8 mouse cellular contexts compared by ENCODE assay signal in the genomic region with DNA sequence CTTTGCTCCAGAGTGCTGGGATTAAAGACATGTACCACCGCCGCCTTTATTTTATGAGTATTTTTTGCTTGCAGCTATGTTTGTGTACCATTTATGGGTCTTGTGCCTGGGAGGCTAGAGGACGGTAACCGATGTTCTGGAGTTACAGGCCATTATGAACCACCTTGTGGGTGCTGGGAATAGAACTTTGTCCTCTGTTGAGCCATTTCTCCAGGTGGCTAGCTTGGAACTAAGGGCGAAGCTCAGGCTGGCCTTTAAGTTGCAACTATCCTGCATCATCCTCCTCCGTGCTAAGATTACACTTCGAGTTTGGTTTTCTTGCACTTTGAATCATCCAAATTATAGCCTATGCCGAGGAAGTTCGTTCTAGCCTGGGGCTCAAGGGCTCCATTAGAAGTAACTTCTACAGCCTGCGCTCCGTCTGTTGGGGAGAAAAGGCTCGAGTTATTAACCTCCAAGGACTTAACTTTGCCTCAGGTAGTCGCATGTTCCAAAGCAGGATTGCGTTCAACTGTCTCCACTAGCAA. TPM values are rescaled to one million over a fixed set of nuclear protein-coding genes. Genes with fewer than 3 reads are reported as not detected.
A peak's percentile ranks its signal among the peaks of the same experiment; 100 is the strongest.
DNase-seq lines count a peak whose midpoint lies in the region; ATAC-seq and TF ChIP-seq lines count a peak whose summit lies in the region.

No protein-coding gene starts in this region.

- no peak for TF ChIP-seq CTCF in layer of hippocampus, adult 2 months (conservative IDR thresholded peaks at IDR 0.05)

- H3K36me3 ChIP-seq in embryonic facial prominence, embryonic 11.5 days (replicated peaks; ENCODE audit: control insufficient read depth, insufficient read depth, low read depth, low read length): no peaks in the 10 kb centered on the region
- peaks cover 15% of the 10 kb centered on the region for H3K36me3 ChIP-seq in intestine, embryonic 14.5 days (ENCODE audit: control insufficient read depth, insufficient read depth, low read length)
- peaks cover 7% of the 10 kb centered on the region for H3K36me3 ChIP-seq in myocyte (ENCODE audit: control insufficient read depth, insufficient read depth)

- TF ChIP-seq POLR2A in myocyte (IDR thresholded peaks at IDR 0.05; ENCODE audit: insufficient read length, low read depth): no peak

- DNase-seq in layer of hippocampus, adult 2 months (ENCODE audit: low spot score in 2 of 2): no peak
- no peak for DNase-seq in layer of hippocampus, adult 11-12 months (ENCODE audit: low spot score)
- DNase-seq in embryonic facial prominence, embryonic 11.5 days (ENCODE audit: low spot score): no peak
- no peak for DNase-seq in intestine, embryonic 14.5 days (ENCODE audit: low spot score)
- DNase-seq in cerebellum, adult 9-11 months: no peak
- no peak for DNase-seq in B cell, adult 2 months

- ATAC-seq in embryonic facial prominence, embryonic 11.5 days (replicated peaks; ENCODE audit: insufficient number of reproducible peaks, low FRiP score, low TSS enrichment, low read depth): peak; percentile 11; the same call in 1 of the 2 replicates
- ATAC-seq in intestine, embryonic 14.5 days (replicated peaks; ENCODE audit: low FRiP score, low TSS enrichment, low read depth): no peak; the same call in 1 of the 2 replicates
- no peak for ATAC-seq in monocyte, adult 5-6 weeks (replicated peaks; ENCODE audit: insufficient number of reproducible peaks, low FRiP score, low TSS enrichment, poor library complexity, severe bottlenecking)

- no peaks in the 10 kb centered on the region for H3K9me3 ChIP-seq in embryonic facial prominence, embryonic 11.5 days (replicated peaks; ENCODE audit: control insufficient read depth, low read length)
- H3K9me3 ChIP-seq in intestine, embryonic 14.5 days (ENCODE audit: control insufficient read depth, low read length): no peaks in the 10 kb centered on the region

- H3K9ac ChIP-seq in embryonic facial prominence, embryonic 11.5 days (replicated peaks; ENCODE audit: low read length): peak overlapping the region; percentile 44
- peak overlapping the region; percentile 53 for H3K9ac ChIP-seq in intestine, embryonic 14.5 days (ENCODE audit: low read length)

- peak overlapping the region; percentile 54 for H3K4me2 ChIP-seq in embryonic facial prominence, embryonic 11.5 days (ENCODE audit: low read depth, low read length)
- H3K4me2 ChIP-seq in intestine, embryonic 14.5 days (ENCODE audit: low read length): peak overlapping the region; percentile 72
- H3K4me2 ChIP-seq in myocyte (ENCODE audit: low read depth): peak overlapping the region; percentile 94

- H3K27me3 ChIP-seq in embryonic facial prominence, embryonic 11.5 days (ENCODE audit: control insufficient read depth, insufficient read depth, low read length): no peaks in the 10 kb centered on the region
- no peaks in the 10 kb centered on the region for H3K27me3 ChIP-seq in intestine, embryonic 14.5 days (replicated peaks; ENCODE audit: control insufficient read depth, insufficient read depth, low read length)
- no peaks in the 10 kb centered on the region for H3K27me3 ChIP-seq in myocyte (ENCODE audit: control insufficient read depth, insufficient read depth, insufficient read length)

- H3K79me2 ChIP-seq in myocyte (ENCODE audit: control insufficient read depth, insufficient read depth): peaks cover 6% of the 10 kb centered on the region

- 10% methylated on average over 14 of the region's 14 CpGs for WGBS in embryonic facial prominence, embryonic 11.5 days
- 8% methylated on average over 14 of the region's 14 CpGs for WGBS in intestine, embryonic 14.5 days

- no peaks in the 10 kb centered on the region for H3K4me1 ChIP-seq in embryonic facial prominence, embryonic 11.5 days (ENCODE audit: control insufficient read depth, insufficient read depth, low read length)
- peaks cover 4% of the 10 kb centered on the region; the same call in 1 of the 2 replicates for H3K4me1 ChIP-seq in intestine, embryonic 14.5 days (replicated peaks; ENCODE audit: control insufficient read depth, insufficient read depth, low read length)

- peak overlapping the region; percentile 81 for H3K4me3 ChIP-seq in layer of hippocampus, adult 2 months
- H3K4me3 ChIP-seq in embryonic facial prominence, embryonic 11.5 days (ENCODE audit: low read depth, low read length): peak overlapping the region; percentile 80
- peak overlapping the region; percentile 56 for H3K4me3 ChIP-seq in intestine, embryonic 14.5 days (ENCODE audit: low read depth, low read length)
- H3K4me3 ChIP-seq in myocyte: peak overlapping the region; percentile 68

- peak overlapping the region; percentile 7 for H3ac ChIP-seq in myocyte (ENCODE audit: control insufficient read depth, insufficient read length)

- peak overlapping the region; percentile 73 for H3K27ac ChIP-seq in layer of hippocampus, adult 2 months
- H3K27ac ChIP-seq in embryonic facial prominence, embryonic 11.5 days (replicated peaks; ENCODE audit: low read depth, low read length): no peak overlapping the region
- H3K27ac ChIP-seq in intestine, embryonic 14.5 days (ENCODE audit: low read depth): peak overlapping the region; percentile 54; the same call in 1 of the 2 replicates

TF ChIP-seq in myocyte, 11 proteins besides CTCF, POLR2A, EP300 and RAD21:
- TF ChIP-seq USF1 (IDR thresholded peaks at IDR 0.05; ENCODE audit: low read depth) (no peak), CEBPB (IDR thresholded peaks at IDR 0.05; ENCODE audit: insufficient read depth, poor library complexity, severe bottlenecking) (0 out of 2 replicates have a peak, but pooled peaks have one; percentile 37)
TF ChIP-seq in myocyte: peak in this region for 1.

RNA-seq across cellular contexts. Expression of a gene that starts 0.4 kb away (rescaled TPM):
- total RNA-seq in layer of hippocampus, adult 2 months (2021): 10 to 100 TPM; 27.7 to 28.5 TPM
- polyA plus RNA-seq in embryonic facial prominence, embryonic 11.5 days (2014; fragmentation: Nextera tagmentation; extraction: Ambion mirVana): 33.0 and 35.4 TPM in 2 replicates
- 27.3 and 29.0 TPM in 2 replicates for polyA plus RNA-seq in intestine, embryonic 14.5 days (2014; fragmentation: Nextera tagmentation; extraction: Ambion mirVana)
- polyA plus RNA-seq in myocyte (2012; fragmentation: generic; extraction: Trizol): 12.9 TPM
- total RNA-seq in monocyte, adult 5-6 weeks (2017): 11.5 to 23.4 TPM (median 16.9 TPM) in 3 replicates
